Mouse (Mus musculus): ENCODE results near the gene Rnf113a2.

Gene Rnf113a2

GRCm38 (mm10) chr12:84399663-84400062 lies 17.3 kb upstream of the Rnf113a2 start:
- no peak for TF ChIP-seq GATA4 (IDR thresholded peaks at IDR 0.05; ENCODE audit: insufficient replicate concordance, low read length)

- TF ChIP-seq GATA4 (IDR thresholded peaks at IDR 0.05; ENCODE audit: insufficient replicate concordance, low read length), result no peak
Measured at GRCm38 (mm10) chr12:84400068-84400467, 16.9 kb upstream of the Rnf113a2 start.

- TF ChIP-seq GATA4 (IDR thresholded peaks at IDR 0.05; ENCODE audit: insufficient replicate concordance, low read length), result peak; percentile 41; the same call in 1 of the 2 replicates
Measured at GRCm38 (mm10) chr12:84400653-84401052, 16.3 kb upstream of the Rnf113a2 start.

GRCm38 (mm10) chr12:84402923-84403322 lies 14.1 kb upstream of the Rnf113a2 start:
- TF ChIP-seq GATA4 (IDR thresholded peaks at IDR 0.05; ENCODE audit: insufficient replicate concordance, low read length), result no peak

GRCm38 (mm10) chr12:84404541-84404940 lies 12.5 kb upstream of the Rnf113a2 start:
- TF ChIP-seq GATA4 (IDR thresholded peaks at IDR 0.05; ENCODE audit: insufficient replicate concordance, low read length), result no peak

- no peak for TF ChIP-seq GATA4 (IDR thresholded peaks at IDR 0.05; ENCODE audit: insufficient replicate concordance, low read length)
Measured at GRCm38 (mm10) chr12:84407259-84407658, 9.7 kb upstream of the Rnf113a2 start.

- TF ChIP-seq GATA4 (IDR thresholded peaks at IDR 0.05; ENCODE audit: insufficient replicate concordance, low read length), result no peak
Measured at GRCm38 (mm10) chr12:84407874-84408818, 8.8 kb upstream of the Rnf113a2 start.

- no peak for TF ChIP-seq GATA4 (IDR thresholded peaks at IDR 0.05; ENCODE audit: insufficient replicate concordance, low read length)
Measured at GRCm38 (mm10) chr12:84408819-84409507, 8.0 kb upstream of the Rnf113a2 start, which contains the start of the genes Entpd5 and Bbof1. Gene Entpd5 (minus strand): TSS chr12:84409029. Gene Bbof1 (plus strand): TSS chr12:84409071.

GRCm38 (mm10) chr12:84417605-84417922 lies 568 bp downstream of the Rnf113a2 start:
- no peak for TF ChIP-seq GATA4 (IDR thresholded peaks at IDR 0.05; ENCODE audit: insufficient replicate concordance, low read length)

GRCm38 (mm10) chr12:84423990-84424389 lies 7.0 kb downstream of the Rnf113a2 start:
- no peak for TF ChIP-seq GATA4 (IDR thresholded peaks at IDR 0.05; ENCODE audit: insufficient replicate concordance, low read length)

GRCm38 (mm10) chr12:84429825-84430224 lies 12.8 kb downstream of the Rnf113a2 start:
- TF ChIP-seq GATA4 (IDR thresholded peaks at IDR 0.05; ENCODE audit: insufficient replicate concordance, low read length), result no peak

- TF ChIP-seq GATA4 (IDR thresholded peaks at IDR 0.05; ENCODE audit: insufficient replicate concordance, low read length), result no peak
Measured at GRCm38 (mm10) chr12:84438697-84439096, 21.7 kb downstream of the Rnf113a2 start.

GRCm38 (mm10) chr12:84442526-84442925 lies 25.5 kb downstream of the Rnf113a2 start:
- no peak for TF ChIP-seq GATA4 (IDR thresholded peaks at IDR 0.05; ENCODE audit: insufficient replicate concordance, low read length)

GRCm38 (mm10) chr12:84447386-84447785 lies 30.4 kb downstream of the Rnf113a2 start:
- no peak for TF ChIP-seq GATA4 (IDR thresholded peaks at IDR 0.05; ENCODE audit: insufficient replicate concordance, low read length)

GRCm38 (mm10) chr12:84448181-84448580 lies 31.2 kb downstream of the Rnf113a2 start:
- TF ChIP-seq GATA4 (IDR thresholded peaks at IDR 0.05; ENCODE audit: insufficient replicate concordance, low read length), result no peak

- no peak for TF ChIP-seq GATA4 (IDR thresholded peaks at IDR 0.05; ENCODE audit: insufficient replicate concordance, low read length)
Measured at GRCm38 (mm10) chr12:84449887-84450286, 32.9 kb downstream of the Rnf113a2 start.
